Mouse (Mus musculus): ENCODE results near the gene Ankrd13d. TPM values are rescaled to one million over a fixed set of nuclear protein-coding genes. Genes with fewer than 3 reads are reported as not detected.

Gene Ankrd13d
- total RNA-seq (2021) = 2.7 and 4.8 TPM in 2 replicates
- long read RNA-seq, experiment 1, partial matches to known transcripts = 1 of 3 reads
- long read RNA-seq, experiment 1, other reads (novel, unspliced or antisense) = 1 of 3 reads
- long read RNA-seq, experiment 2, partial matches to known transcripts = 1 of 3 reads
- long read RNA-seq, experiment 2, other reads (novel, unspliced or antisense) = 1 of 3 reads

DNA sequence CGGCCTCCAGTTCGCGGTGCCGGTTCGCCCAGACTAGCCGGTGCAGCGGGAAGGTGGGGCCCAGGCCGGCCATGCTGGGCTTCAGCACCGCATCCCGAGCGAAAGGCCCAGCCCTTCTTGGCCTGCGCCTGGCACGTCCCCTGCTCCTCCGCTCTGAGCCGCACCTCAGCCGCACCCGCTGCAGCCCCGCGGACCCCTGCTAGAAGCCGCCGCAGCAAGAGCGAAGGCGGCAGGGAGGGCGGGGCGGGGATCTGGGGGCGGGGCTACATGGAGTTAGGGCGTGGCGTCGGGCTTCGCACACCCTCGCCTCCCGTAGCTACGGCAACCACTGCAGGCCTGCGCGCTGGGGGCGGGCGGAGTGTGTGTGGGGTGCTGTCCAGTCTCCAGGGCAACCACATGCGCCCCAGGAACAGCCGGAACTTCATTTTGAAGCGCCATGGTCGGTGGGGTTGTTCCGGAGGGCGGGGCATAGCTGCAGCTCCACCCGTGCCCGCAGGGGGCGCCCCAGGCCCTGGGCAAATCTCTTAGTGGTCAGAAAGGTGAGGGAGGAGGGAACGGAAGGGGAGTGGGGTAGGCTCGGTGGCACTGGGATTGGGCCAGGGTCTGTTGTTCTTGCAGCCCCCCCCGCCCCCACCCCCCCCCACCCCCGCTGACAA lies at the start of gene Ankrd13d:
Gene Ankrd13d (minus strand): TSS at position 240 of the 656 bp plus-strand sequence.
- DNase-seq = peak; percentile 94

DNA sequence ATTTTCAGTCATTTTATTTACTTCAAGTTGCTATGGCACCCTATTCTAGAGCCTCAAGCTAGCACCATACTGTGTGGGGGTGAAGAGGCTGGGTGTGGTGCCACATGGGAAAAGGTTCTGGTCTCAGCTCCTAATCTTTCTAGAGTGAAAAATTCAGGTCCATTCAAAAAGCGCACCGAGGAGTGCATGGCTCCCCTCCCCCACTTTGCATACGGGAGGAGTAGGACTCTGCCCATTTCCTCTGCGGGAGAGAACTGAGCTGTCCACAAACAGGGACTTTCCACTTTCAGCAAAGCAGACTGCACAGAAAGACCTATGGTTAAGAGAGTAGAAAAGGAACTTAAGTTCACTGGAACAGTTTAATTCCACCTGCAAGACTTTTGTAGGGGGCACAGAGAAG lies 49.7 kb upstream of the Ankrd13d start:
- peak; percentile 79 for DNase-seq

DNA sequence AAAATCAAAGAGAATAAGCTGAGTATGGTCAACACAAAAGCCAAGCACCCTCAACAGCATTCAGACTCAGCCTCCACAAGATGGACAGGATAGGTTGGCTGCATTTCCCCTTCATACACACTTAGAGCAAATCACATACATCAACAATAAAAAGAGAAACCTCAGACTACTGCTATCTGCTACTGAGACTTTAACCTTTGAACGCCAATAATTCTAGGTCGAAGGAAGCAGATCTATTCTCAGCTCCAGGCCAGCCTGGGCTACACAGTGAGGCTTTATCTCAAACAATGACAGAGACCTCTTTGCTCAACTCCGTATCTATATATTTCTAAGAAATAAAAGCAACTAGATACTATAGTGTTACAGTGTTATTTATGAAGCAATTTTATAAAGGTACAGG lies 48.3 kb upstream of the Ankrd13d start:
- no peak for DNase-seq

DNA sequence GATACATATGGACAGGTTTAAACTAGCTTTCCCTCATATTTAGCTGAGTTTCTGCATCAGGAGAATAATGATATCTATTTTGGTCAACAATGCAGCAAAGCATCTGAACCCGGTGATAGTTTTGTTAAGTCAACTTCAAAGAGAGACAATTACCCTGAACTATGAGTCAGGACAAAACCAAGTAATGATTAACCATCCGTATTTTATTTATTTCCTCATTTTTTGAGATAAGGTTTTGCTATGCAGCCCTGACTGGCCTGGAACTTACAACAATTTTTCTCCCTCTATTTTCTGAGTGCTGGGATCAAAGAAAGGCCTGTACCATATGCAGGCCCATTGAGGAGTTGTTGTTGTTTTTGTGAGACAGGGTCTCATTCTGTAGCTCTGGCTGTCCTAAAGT lies 47.7 kb upstream of the Ankrd13d start:
- no peak for DNase-seq

DNA sequence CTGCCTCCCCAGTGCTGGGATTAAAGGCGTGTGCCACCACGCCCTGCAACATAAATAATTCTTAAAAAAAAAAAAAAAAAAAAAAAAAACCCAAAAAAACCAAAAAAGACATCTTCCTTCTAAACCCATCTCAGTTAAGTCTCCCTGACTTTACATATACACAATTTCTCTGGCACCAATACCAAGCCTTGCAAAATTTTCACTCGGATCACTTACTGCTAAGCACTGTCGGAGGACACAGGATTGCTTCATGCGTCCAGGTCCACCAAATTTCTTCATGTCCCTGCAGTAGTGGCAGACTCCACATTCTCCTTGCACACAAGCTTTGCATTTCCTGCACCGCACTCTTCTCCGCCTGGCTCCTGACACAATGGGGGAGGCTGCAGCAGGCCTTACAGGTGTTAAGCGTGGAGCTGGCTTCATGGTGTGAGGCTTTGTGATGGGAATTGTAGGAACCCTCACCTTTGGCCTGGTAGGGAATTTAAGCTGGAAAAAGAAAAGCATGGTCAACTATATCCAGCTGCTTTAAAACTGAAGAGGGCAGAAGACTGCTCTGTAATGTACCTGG lies 45.9 kb upstream of the Ankrd13d start:
- DNase-seq = peak; percentile 36

DNA sequence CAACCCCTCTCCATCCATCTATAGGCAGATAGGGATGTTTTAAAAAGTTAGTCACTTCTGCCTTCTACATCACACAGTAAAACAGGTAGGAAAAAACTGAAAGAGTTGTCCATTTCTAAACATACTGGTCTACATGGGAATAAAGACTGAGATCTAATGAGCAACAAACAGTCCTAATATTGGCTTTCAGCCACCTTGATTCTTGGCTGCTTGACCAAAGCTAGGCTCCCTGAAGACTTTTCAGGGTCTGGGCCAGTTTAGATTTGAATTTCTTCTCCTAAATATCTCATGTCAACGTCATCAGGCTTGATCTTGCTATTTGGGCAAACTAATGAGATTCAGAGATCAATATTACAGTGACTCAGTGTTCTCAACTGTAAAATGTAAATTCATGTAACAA lies 43.9 kb upstream of the Ankrd13d start:
- no peak for DNase-seq

DNA sequence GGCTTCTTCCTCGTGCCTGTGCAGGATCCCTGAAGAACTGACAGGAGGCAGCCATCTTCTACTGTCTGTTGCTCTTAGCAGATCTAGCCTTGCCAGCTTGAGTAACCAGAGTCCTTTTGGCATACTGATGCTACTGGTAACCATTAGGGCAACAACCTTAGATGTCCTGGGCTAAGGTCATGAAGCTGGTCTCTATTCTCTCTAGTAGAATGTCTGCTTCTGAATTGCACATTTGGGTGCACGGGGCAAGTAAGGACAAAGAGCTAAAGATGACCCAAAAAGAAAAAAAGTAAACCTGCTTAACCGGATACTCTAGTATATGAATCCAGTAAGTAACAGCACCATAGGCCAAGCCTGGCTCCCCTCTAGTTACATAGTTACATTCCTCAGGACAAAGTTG lies 43.2 kb upstream of the Ankrd13d start:
- DNase-seq = no peak

DNA sequence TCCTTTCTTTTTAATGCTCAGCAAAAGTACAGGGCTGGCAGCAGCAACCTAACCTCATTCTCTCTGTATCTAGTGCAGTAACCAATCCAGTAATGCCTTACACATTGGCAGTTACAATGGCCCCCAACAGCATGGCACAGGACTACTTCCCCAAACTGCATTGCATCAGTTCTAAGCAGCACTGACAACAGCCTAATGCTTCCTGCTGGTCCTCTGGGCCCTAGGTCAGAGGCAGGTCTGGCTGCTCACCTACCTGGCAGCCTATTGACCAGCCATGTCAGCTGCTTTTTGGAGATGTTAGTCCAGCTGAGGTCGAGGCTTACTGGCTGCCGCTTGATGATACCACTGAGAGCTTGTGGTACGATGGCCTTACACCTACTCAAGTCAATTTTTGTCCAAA lies 39.2 kb upstream of the Ankrd13d start:
- no peak for DNase-seq

DNA sequence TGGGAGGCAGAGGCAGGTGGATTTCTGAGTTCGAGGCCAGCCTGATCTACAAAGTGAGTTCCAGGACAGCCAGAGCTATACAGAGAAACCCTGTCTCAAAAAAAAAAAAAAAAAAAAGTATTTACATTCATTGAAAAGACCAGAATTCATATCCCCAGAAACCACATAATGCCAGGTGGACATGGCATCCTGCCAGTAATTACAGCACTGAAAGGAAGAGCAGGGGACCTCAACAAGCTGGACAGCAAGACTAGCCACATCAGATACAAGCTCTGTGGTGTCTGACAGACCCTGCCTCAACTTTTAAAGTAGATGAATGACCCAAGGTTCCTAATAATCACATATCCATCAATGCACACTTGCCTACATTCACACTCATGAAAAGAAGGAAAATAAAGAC lies 38.7 kb upstream of the Ankrd13d start:
- no peak for DNase-seq

DNA sequence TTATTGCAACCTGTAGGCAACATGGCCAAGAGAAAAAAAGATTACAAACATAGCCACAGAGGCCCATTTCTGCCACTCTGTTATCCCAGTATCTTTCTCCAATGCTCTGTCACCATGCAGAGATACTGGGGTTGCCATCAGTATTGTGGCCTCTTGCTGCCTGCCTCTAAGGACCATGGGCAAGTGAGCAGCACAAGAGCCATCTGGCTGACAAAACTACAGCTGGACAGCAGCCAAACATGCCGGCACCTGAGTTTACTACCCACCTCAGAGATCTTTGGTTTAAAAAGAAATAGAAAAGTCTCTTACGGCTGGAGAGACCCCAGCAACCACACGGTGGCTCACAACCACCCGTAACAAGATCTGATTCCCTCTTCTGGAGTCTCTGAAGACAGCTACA lies 36.3 kb upstream of the Ankrd13d start:
- no peak for DNase-seq

DNA sequence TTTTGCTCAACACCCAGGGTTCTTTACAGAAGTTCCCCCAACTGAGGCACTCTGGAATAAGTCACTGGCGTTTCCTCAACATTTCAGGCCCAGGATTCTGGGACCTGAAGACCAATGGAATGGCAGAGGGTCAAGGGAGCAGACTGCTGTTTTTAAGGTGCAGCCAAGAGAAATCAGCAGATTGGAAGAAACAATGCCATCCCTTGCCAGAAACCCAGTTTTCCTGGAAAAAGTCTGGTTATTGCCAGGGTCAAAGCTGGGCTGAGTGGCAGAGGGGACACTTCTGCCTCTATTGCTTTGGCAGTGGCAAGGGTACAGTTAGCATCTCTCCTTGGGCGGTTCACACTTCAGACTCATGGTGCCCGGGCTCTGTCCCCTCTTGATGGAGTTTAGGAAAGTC lies 34.2 kb upstream of the Ankrd13d start:
- no peak for DNase-seq

DNA sequence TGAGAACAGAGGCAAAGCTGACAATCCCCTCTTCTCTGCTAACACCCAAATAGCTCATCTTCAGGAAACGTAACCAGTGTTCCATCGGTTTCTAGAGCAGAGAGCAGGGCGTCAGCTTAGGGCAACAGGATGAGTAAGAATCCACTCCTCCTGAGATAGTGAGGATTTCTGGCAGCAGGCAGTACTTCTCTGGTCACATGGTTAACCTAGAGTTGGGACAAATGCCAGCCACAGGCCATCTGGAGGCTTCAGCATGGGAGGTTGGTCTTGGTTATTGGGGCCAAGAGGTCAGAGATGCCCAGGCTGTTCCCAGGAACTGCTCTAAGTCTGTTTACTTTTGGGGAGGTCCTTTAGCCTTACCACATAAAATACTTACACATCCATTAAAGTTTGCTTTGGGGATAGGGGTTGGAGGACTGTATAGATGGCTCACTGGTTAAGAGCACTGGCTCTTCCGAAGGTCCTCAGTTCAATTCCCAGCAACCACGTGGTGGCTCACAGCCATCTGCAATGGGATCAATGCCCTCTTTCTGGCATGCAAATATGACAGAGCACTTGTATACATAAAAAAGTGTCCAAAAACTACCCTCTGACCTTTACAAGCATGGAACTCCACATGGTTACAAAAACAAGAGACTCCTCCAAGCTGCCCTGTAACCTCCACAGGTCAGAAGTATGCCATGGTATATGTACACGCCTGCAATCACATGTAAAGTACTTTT lies 32.4 kb upstream of the Ankrd13d start:
- DNase-seq = peak; percentile 74

DNA sequence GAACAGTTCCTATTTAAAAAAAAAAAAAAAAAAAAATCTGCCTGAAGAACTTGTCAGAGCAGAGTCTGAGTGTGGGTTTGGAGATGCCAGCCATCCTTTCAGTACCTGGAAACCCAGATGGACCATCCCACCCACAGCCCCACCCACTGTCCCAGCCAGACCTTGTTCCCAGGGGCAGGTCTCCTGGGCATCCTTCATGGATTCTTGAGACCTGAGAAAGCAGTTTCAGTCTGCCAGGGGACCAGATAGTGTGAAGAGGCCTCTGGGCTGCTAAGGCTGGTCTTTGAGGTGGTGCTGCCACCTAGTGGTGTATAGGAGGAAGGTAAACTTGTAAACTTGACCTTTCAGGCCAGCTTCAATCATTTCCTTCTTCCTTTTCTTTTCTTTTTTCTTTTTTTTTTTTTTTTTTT lies 26.8 kb upstream of the Ankrd13d start:
- peak; percentile 77 for DNase-seq

DNA sequence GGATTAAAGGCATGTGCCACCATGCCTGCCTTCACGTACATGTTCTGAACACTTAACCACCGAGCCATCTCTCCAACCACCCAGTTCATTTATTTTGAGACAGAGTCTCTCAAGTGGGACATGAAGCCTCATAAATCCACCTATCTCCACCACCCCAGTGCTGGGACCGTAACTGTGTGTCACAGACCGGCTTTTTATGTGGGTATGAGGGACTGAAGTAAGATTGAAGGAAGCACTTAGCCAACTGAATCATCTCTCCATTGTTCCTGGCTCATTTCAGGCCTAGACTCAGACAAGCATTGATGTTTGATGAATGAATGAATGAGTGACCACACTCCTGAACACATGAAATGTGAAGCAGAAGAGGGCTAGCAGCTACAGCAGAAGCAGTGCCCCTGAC lies 26.4 kb upstream of the Ankrd13d start:
- DNase-seq = no peak

DNA sequence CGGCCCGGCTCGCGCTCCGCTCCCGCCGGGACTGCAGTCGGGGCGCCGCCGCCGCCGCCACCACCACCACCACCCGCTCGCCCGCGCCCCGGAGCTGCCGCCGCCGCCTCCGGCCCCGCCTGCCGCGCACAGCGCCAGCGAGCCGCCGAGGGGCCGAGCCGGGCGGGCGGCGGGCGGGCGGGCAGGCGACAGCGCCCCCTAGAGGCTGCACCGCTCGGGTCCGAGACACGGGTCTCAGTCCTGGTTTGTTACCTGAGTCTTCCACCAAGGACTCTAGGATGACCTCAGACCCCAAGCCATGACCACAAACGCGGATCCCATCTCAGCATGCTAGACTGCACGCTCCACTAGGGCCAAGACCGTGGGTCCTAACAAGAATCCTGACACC lies 23.2 kb upstream of the Ankrd13d start, which contains the start of gene Grk2:
Gene Grk2 (minus strand): TSS at position 33 of the 388 bp plus-strand sequence.
- DNase-seq = peak; percentile 91

DNA sequence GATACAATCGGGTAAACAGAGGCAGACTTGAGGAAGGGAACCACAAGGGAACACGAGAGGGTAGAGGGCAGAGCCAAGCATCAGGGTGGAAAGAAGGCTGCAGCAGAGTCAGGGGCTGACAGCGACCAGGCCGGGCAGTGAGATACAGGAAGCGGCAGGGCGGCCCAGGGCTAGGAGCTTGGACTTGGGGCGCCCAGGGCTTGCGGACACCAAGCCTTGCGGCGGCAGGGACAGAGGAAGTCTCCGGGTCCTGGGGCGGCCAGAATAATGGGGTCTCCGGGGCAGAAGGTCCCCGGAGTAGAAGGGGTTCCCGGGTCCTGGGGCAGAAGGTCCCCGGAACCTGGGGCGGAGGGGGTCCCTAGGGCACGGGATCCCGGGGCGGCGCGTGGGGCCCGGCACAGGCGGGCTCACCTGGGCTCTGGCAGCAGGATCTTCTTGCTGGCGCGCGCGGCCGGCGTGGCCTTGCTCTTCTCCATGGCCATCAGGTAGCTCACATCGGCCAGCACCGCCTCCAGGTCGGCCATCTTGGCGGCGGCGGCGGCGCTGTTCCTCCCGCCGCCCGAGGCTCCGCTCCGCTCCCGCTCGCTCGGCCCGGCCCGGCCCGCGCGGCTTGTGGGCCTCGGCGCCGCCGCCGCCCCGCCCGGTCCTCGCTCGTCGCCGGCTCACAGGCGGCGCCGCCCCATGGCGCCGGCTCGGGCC lies 22.7 kb upstream of the Ankrd13d start:
- peak; percentile 74 for DNase-seq

DNA sequence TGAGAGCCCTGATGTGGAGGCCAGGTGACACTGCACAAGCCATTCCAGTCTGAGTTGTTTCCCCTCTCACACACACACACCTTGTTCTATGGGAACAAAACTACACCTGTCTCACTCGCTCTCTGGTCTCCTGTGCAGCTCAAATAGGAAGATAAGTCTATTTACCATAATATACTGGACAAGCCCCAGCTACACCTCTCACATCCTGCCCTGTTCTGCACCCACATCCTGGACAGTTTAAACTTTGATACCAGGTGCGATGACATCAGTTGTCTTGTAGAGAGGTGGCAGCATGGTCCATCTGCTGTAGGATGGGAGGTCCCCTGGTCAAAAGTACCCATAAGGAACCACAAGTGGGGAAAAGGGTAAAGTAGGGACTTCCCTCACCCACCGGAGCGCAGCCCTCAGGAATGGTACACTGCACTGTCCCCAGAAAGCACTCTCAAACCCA lies 22.0 kb upstream of the Ankrd13d start:
- DNase-seq = no peak

DNA sequence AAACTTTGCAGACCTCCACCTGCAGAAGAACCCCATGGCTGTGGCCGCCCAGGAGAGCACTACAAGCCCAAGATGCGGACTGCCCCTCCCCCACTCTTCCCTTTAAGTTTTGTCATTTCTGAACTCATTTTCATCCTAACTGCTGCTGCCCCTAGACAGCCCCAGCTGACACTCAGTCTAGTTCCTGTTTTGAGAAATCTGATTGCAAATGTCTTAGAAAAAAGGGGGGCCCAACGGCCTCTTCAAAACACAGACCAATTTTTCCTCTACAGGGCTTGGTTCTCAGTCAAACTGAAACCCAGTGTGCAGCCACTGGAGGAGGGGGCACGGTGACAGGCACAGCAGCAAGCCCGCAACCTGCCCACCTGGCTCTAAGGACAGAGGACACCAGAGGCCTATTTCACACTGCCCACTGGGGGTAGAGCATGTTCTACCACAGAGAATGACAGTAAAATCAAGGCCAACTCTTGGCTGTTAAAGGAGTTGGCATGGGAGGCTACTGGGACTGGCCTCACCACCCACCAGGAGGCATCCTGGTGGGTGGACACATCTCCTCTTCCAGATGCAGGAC lies 21.4 kb upstream of the Ankrd13d start:
- no peak for DNase-seq

DNA sequence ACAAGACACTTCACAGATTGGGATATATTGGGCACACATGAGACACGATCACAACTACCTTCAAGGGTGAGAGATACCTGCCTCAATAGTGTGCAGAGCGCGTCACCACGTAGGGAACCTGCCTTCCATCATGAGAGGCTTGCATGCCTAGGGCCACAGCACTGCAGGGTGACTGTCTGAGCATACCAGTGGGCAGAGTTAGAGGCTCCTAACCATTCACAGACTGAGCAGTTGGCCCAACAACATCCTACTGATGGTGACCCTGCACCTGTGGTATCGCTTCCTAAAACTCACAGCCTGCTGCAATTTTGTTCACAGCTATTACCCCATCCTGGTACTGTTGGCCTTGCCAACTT lies 20.7 kb upstream of the Ankrd13d start:
- DNase-seq = no peak

DNA sequence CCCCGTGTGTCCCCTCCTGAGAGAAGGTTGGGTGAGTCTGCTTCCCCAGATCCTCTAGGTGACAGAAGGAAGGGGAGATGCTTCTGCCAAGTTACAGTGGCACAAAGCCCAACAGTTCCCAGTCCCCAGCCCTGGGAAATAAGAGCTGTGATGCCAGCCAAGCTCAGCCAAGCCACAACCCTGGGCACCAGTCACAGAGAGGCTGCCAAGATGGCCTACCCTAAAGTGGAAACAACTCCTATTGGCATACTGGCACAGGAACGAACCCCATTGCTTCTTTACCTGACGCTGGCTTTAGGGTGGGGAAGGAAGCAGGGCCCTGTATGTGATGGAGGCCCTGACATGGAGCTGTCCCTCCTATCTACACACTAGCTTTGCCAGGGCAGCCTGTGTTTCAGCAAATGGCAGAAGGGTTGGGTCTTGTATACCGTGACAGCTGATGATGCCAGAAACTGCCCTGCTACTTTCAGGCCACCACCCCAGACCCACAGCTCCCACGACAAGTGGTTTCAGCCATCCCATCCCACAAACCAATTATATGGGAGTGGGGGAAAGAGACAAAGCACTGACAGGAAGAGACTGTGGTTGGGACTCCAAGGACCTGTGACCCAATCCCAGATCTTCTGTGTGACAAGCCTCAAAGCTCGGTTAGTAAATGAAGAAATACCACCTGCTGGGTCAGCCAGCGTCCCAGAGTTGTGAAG lies 20.2 kb upstream of the Ankrd13d start:
- peak; percentile 75 for DNase-seq
